Mouse (Mus musculus): ENCODE measurements around the gene Sms.

DNA sequence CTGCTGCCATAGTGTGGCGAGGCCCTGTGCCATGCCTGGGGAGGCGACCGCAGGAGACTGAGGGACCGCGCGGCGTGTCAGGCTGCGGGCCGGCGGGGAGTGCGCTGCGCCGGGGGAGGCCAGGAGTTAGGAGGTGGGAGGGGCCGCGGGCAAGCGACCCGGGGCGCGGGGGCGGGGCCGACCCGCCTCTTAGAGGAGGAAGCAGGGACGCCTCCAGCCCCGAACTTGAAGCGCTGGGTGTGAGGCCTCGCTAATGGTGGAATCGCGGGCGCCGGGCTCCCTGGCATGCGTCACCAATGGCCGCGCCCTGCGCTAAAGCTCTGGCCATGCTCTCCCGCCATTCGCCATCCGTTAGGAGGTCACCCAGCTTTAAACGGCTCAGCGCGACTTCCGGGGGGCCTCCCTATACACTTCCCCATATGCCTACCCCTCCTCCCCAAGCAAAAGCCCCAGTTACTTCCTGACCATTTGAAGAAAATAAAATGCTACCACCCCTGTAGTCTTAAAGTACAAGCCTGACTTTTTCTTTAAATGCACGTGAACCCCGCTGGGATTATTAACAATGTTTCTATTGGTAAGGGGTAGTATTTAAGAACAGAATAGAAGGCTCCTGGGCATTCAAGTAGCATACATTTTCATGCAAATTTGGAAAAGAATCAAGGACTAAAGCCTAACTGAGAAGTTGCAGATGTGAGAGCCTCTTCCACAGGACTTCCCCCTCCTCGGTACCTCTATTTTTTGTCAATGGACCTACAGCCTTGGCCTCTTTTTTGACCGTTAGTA is at the start of gene Sms:
- TF ChIP-seq CTCF (IDR thresholded peaks at IDR 0.05; ENCODE audit: borderline replicate concordance, insufficient read depth, low read depth, low read length) (no peak), POLR2A (IDR thresholded peaks at IDR 0.05; ENCODE audit: borderline replicate concordance, insufficient read depth, low read length) (no peak)
